Mouse (Mus musculus) CH12.LX (cell line): ENCODE measurements around the gene 1700011L22Rik.

Experiments
- BHLHE40 ChIP-seq: IDR thresholded peaks from 2 replicates; pipeline ENCODE4 v1.6.1; 2011; ENCODE audit warnings: mild to moderate bottlenecking, low read depth, low read length, improper control_type of control experiment
- CTCF ChIP-seq, 2 experiments: IDR thresholded peaks in 1 of 2; conservative IDR thresholded peaks in 1 of 2; 2 replicates each; pipeline ENCODE4 v1.5.1; 2011 to 2012; ENCODE audit warnings: low read depth in 2 of 2, low read length in 2 of 2, improper control_type of control experiment in 1 of 2, inconsistent platforms in 1 of 2, mild to moderate bottlenecking in 1 of 2, moderate library complexity in 1 of 2
- E2F4 ChIP-seq: IDR thresholded peaks from 2 replicates; pipeline ENCODE4 v1.6.1; 2011; ENCODE audit warnings: low read depth, low read length, improper control_type of control experiment; ENCODE audit not compliant: insufficient replicate concordance
- EP300 ChIP-seq: IDR thresholded peaks from 2 replicates; pipeline ENCODE4 v1.6.1; 2011; ENCODE audit warnings: low read length, improper control_type of control experiment
- POLR2A ChIP-seq: IDR thresholded peaks from 2 replicates; pipeline ENCODE4 v1.6.1; 2011; ENCODE audit warnings: low read depth, mild to moderate bottlenecking, improper control_type of control experiment, low read length

GRCm38 (mm10) chr8:79239320-79239719 lies 9.1 kb downstream of the 1700011L22Rik start:
- no peak for TF ChIP-seq CTCF (conservative IDR thresholded peaks at IDR 0.05 in 1 of 2, IDR thresholded peaks at IDR 0.05 in 1 of 2; ENCODE audit: low read depth in 2 of 2, low read length in 2 of 2)
- no peak for TF ChIP-seq POLR2A
- TF ChIP-seq BHLHE40 = no peak
- TF ChIP-seq E2F4 = no peak
- TF ChIP-seq EP300 = no peak
